Mouse (Mus musculus): ENCODE results near the gene Stpg1.

DNA sequence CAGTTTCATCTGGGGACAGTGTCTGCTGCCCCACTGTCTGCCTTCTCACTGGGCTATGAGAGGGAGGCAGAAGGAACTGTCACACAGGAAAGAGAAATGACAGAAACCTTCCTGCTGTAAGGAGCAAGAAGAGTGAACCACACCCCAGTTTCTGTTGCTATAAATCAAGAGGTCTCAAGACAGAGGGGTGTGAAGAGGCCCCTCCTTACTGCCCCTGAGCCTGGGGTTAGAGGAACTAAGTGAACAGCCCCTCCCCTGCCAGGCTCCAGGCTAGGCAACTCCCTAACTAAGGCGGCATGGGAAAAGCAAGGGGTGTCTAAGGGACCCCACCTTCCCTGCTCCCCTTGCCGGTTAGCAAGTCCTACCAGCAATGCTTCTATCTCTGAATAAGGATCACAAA, 69.2 kb downstream of the Stpg1 start:
- TF ChIP-seq CTCF (IDR thresholded peaks at IDR 0.05; ENCODE audit: borderline replicate concordance, control insufficient read depth, extremely low read depth, insufficient read depth, low read length, poor library complexity) (no peak), POLR2A (IDR thresholded peaks at IDR 0.05; ENCODE audit: control insufficient read depth, extremely low read depth, insufficient read depth, low read length, poor library complexity) (no peak)

Measured in thymus, adult 2 months (tissue).